Mouse (Mus musculus) intestine, embryonic 16.5 days (tissue): ENCODE data around the gene Gsc. TPM values are rescaled to one million over a fixed set of nuclear protein-coding genes. Genes with fewer than 3 reads are reported as not detected.

Experiments used
- ATAC-seq: fragments of 200-750 bp; cut with Nextera tagmentation; 2 replicates; pipeline ENCODE4 v1.8.0; 2017; ENCODE audit warnings: moderate TSS enrichment, moderate library complexity
- H3K27ac ChIP-seq: fragments of 300-500 bp; sonication (generic); 2 replicates; pipeline ENCODE4 v1.5.1; 2014; ENCODE audit warnings: mild to moderate bottlenecking, low read length
- H3K27me3 ChIP-seq: fragments of 300-500 bp; sonication (generic); replicated peaks from 2 replicates; pipeline ENCODE4 v1.6.1; 2014; ENCODE audit warnings: low read length, control low read depth, mixed read lengths; ENCODE audit not compliant: control insufficient read depth, insufficient read depth
- H3K36me3 ChIP-seq: fragments of 300-500 bp; sonication (generic); 2 replicates; pipeline ENCODE4 v1.6.1; 2014; ENCODE audit warnings: low read length, control low read depth; ENCODE audit not compliant: control insufficient read depth, insufficient read depth
- H3K4me1 ChIP-seq: fragments of 300-500 bp; sonication (generic); 2 replicates; pipeline ENCODE4 v1.6.1; 2014; ENCODE audit warnings: low read length, control low read depth, mixed read lengths; ENCODE audit not compliant: control insufficient read depth, insufficient read depth
- H3K4me2 ChIP-seq: fragments of 300-500 bp; sonication (generic); 2 replicates; pipeline ENCODE4 v1.6.1; 2014; ENCODE audit warnings: low read depth, low read length, control low read depth
- H3K4me3 ChIP-seq: fragments of 300-500 bp; sonication (generic); 2 replicates; pipeline ENCODE4 v1.5.1; 2014; ENCODE audit warnings: mild to moderate bottlenecking, low read length
- H3K9ac ChIP-seq: fragments of 300-500 bp; sonication (generic); 2 replicates; pipeline ENCODE4 v1.6.1; 2014; ENCODE audit warnings: low read depth, low read length
- H3K9me3 ChIP-seq: fragments of 300-500 bp; sonication (generic); 2 replicates; pipeline ENCODE4 v1.6.1; 2016; ENCODE audit warnings: low read length, control low read depth; ENCODE audit not compliant: control insufficient read depth
- WGBS: fragments of 180-500 bp; shearing (Covaris S2); extraction: QIAGEN DNeasy Blood & Tissue Kit; methylation state at CpG from one replicate; pipeline ENCODE4 v1.1.7; 2014; 5-methylcytosine and 5-hydroxymethylcytosine counted together
- polyA plus RNA-seq: library from polyadenylated mRNA; unstranded; fragments of >200 nt; fragmentation: Nextera tagmentation; extraction: Ambion mirVana; gene quantifications from 2 replicates; pipeline ENCODE4 v1.2.1, GENCODE M21; 2015

The Gsc gene
- polyA plus RNA-seq, 1 experiment from 2014 or later: 0.23 TPM

DNA sequence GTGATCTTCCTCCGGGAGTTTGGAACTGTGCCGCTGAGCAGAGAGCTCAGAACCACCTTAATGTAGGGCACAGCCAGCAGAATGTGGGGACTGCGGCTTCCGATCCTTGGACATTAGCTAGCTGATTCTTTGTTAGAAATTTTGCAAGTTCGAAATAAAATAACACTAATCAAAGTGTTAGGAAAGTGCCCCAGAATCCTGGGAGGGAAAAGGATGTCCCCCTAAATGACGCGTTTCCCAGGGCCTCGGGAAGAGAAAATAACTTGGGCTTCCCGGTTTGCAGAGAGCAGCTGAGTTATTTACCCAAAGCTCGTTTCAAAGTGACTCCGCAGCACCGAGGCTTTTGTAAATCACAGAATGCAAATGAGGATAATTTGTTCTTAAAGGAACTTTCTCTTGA lies 3.9 kb upstream of the Gsc start:
- Histone ChIP-seq H3K36me3 (no peaks in the 10 kb centered on the region), H3K9ac (no peak overlapping the region), H3K4me2 (no peak overlapping the region), H3K9me3 (no peaks in the 10 kb centered on the region), H3K27me3 (peaks cover 61% of the 10 kb centered on the region), H3K4me1 (peaks cover 14% of the 10 kb centered on the region), H3K4me3 (no peak overlapping the region), H3K27ac (no peak overlapping the region)
- no peak for ATAC-seq
- WGBS: 1% methylated on average over 12 of the region's 12 CpGs

DNA sequence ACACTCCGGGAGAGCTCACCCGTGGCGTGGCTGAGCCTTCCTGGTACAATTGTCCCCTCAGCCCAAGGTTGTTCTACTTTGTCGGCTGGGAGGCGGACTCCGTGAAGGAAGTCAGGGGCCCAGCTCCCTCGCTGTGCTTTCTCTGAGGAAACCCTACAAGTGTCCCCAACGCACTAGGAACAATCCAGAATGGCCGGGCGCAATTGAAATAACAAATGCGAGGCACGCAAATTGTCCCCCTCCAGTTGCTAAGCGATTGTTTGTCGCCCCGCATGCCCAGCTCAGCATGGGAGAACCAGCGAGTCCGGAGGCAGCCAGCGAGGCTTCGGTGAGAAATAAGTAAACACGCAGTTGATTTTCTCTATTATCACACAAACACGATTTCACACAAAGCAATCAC lies 2.8 kb upstream of the Gsc start:
- H3K4me1 ChIP-seq: peaks cover 22% of the 10 kb centered on the region
- WGBS: 3% methylated on average over 21 of the region's 21 CpGs
- H3K4me2 ChIP-seq: no peak overlapping the region
- no peak overlapping the region for H3K9ac ChIP-seq
- no peaks in the 10 kb centered on the region for H3K36me3 ChIP-seq
- H3K9me3 ChIP-seq: no peaks in the 10 kb centered on the region
- ATAC-seq: no peak
- no peak overlapping the region for H3K4me3 ChIP-seq
- peaks cover 72% of the 10 kb centered on the region for H3K27me3 ChIP-seq
- no peak overlapping the region for H3K27ac ChIP-seq

DNA sequence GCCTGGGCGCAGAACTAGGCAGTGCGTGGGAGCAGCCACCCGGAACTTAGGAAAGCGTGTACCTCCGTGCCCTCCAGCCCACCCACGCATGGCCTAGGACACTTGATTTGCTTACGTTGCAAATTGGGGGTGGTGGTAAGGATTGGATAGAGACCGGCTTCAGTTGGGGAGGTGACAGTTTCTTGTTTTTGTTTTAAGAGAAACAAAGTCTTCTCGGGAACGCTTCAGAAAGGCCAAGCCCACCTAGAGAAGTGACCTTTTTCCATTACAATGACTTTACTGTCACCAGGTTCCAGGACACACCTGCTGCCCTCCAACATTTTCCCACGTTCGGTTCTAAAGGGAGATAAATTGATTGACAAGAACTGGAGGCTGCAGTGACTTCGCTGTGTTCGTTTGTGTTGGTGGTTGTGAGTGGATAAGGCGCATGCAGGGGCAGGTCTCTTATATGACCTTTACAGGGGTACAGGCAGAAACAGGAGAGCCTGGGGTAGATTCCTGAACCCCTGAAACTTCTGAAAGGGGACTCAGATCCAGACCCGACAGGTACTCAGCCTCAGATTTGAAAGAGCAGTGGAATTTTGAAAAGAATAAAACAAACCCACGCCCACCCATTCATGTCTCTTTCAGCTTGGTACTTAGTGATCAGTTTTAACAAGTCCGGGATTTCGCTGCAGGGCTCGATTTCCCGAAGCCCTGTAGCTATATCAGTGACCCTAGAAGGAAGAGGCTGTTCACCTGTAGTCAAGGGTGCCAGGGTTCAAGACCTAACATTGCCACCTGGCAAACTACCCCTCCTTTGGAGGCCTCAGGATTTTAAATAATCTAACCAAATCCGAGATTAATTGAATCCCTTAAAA lies 2.0 kb upstream of the Gsc start:
- Histone ChIP-seq H3K27me3 (peaks cover 75% of the 10 kb centered on the region), H3K4me3 (no peak overlapping the region), H3K36me3 (no peaks in the 10 kb centered on the region), H3K9me3 (no peaks in the 10 kb centered on the region), H3K4me2 (no peak overlapping the region), H3K4me1 (peaks cover 22% of the 10 kb centered on the region), H3K27ac (no peak overlapping the region), H3K9ac (no peak overlapping the region)
- no peak for ATAC-seq
- 5% methylated on average over 22 of the region's 22 CpGs for WGBS

DNA sequence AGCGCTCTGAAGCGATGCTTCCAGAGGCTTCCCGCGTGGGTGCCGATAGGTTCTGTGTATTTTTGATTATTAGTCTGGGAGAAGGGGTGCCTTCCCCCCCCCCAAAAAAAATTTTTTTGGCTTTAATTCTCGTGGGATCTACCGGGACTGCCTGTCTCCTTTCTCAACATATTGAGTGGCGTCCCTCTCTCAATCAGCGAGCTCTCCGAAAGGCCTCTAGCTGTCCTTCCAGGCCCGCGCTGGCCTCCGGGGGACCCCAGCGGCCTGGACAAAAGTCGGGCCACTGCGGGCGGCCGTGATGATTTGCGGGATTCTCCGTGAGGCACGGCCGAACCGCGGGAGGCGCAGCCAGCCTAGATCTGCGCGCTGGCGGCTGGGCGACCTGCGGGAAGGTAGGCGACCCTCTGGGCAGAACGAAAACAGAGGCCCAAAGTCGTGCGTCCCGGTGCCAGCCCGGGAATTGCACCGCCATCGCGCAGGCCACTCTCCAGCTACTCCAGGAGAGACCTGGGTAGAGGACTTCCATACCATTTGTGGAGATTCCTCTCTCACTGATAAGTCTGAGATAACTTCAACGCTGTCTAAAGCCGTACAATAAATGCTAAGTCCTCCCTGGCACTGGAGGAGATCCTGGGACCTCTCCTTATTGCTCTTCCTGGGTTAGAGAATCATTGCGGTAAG lies 1.2 kb upstream of the Gsc start:
- Histone ChIP-seq H3K4me2 (no peak overlapping the region), H3K9ac (no peak overlapping the region)

DNA sequence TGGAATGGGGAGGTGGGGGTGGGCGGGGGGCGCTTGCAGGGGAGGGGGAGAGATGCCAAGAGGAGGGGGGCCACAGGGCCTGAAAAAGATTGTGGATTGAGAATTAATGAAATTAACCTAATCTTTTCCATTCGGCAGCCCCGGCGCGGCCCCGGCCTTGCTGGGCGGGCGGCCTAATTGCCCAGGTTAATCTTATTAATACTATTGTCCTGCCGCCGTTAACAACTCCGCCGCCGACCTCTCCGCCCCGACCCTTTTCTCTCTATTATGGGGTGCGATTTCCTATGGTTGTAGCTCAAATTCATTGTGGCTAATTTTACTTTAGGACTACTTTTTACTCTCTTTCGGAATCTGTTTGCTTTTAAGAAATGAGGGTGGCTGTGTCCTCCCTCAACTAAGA lies 362 bp upstream of the Gsc start:
- peak overlapping the region; percentile 62 for H3K4me3 ChIP-seq
- peaks cover 71% of the 10 kb centered on the region for H3K27me3 ChIP-seq

More for the DNA sequence above, 1.2 kb upstream of the Gsc start:
- no peak for ATAC-seq
- 4% methylated on average over 42 of the region's 42 CpGs for WGBS
- no peaks in the 10 kb centered on the region for H3K9me3 ChIP-seq
- no peak overlapping the region for H3K27ac ChIP-seq
- H3K4me1 ChIP-seq: peaks cover 22% of the 10 kb centered on the region
- no peaks in the 10 kb centered on the region for H3K36me3 ChIP-seq
- no peak overlapping the region for H3K4me3 ChIP-seq
- peaks cover 74% of the 10 kb centered on the region for H3K27me3 ChIP-seq

DNA sequence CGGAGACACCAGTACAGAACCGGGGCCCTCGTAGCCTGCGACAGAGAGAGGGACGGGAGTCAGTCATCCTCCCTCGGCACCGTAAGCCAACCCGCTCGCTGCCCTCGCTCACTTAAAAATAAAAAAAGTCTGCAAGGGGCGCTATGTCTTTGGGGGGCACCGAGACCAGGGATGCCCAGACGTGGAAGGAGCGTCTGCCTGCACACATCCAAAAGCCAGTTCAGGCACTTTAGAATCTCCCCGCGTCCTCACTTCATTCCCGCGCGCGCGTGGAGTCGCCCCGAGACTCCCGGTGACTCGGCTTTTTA lies 958 bp downstream of the Gsc start:
- H3K27me3 ChIP-seq: peaks cover 63% of the 10 kb centered on the region
- no peak overlapping the region for H3K27ac ChIP-seq
- H3K9me3 ChIP-seq: no peaks in the 10 kb centered on the region
- H3K9ac ChIP-seq: no peak overlapping the region
- H3K4me2 ChIP-seq: peak overlapping the region; percentile 92
- H3K36me3 ChIP-seq: no peaks in the 10 kb centered on the region
- H3K4me1 ChIP-seq: peaks cover 25% of the 10 kb centered on the region
- peak overlapping the region; percentile 62 for H3K4me3 ChIP-seq
- 2% methylated on average over 25 of the region's 25 CpGs for WGBS
- no peak for ATAC-seq

More for the DNA sequence above, 362 bp upstream of the Gsc start:
- ATAC-seq: no peak
- no peak overlapping the region for H3K9ac ChIP-seq
- H3K4me1 ChIP-seq: peaks cover 22% of the 10 kb centered on the region
- H3K4me2 ChIP-seq: peak overlapping the region; percentile 92
- no peaks in the 10 kb centered on the region for H3K36me3 ChIP-seq
- H3K27ac ChIP-seq: no peak overlapping the region
- WGBS: under 1% methylated on average over 17 of the region's 18 CpGs
- H3K9me3 ChIP-seq: no peaks in the 10 kb centered on the region

DNA sequence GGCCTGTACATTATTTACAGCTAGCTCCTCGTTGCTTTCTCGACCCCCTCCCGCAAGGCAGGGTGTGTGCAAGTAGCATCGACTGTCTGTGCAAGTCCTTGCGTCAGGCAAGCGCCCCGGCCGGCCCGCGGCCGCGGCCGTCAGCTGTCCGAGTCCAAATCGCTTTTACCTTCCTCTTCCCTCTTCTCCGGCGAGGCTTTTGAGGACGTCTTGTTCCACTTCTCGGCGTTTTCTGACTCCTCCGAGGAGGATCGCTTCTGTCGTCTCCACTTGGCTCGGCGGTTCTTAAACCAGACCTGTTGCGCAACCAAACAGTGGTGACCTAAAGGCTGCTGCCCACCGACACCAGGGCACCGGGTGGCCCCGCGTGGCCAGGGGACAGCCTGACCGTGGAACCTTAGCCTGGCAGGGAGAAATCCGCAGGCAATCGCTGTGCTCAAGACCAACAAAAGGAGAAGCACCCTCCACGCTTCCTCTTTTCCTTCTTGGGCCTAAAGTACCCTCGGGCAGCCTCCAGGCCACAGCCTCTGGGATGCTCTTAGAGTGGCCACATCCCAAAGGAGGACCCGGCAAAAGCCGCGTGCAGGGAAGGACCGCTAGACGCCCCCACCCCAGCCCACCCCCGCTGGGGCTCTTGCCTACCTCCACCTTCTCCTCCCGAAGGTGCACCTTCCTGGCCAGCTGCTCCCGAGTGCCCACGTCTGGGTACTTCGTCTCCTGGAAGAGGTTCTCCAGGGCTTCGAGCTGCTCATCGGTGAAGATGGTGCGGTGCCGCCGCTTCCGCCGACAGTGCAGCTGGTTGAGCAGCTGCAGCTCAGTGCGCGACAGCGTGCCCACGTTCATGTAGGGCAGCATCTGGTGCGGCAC lies 1.5 kb downstream of the Gsc start:
- Histone ChIP-seq H3K4me3 (peak overlapping the region; percentile 62), H3K4me2 (peak overlapping the region; percentile 92; the same call in 1 of the 2 replicates), H3K27me3 (peaks cover 63% of the 10 kb centered on the region), H3K36me3 (no peaks in the 10 kb centered on the region), H3K9ac (no peak overlapping the region), H3K9me3 (no peaks in the 10 kb centered on the region), H3K27ac (no peak overlapping the region), H3K4me1 (peaks cover 25% of the 10 kb centered on the region)
- no peak for ATAC-seq
- 4% methylated on average over 57 of the region's 57 CpGs for WGBS

DNA sequence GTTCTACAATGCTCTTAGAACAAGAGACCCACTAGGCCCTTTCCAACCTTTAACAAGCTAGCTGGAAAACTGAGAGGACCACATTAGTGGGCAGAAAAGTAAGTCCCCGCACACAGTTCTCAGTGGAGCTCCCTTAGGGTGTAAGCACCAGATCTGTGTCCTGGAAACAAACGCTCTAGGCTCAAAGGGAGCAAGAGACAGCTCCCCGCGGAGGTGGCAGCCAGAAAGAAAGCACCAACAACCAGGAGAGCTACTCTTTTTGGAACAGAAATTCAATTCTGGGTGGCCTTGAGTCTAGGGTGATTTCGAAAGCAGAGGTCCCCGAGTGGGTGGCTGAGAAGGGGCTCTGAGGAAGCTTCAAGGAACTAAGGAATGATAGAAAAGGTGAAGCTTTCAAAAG lies 2.5 kb downstream of the Gsc start:
- Histone ChIP-seq H3K27me3 (peaks cover 54% of the 10 kb centered on the region), H3K4me2 (no peak overlapping the region), H3K4me3 (no peak overlapping the region), H3K9me3 (no peaks in the 10 kb centered on the region), H3K36me3 (no peaks in the 10 kb centered on the region), H3K4me1 (peaks cover 25% of the 10 kb centered on the region), H3K27ac (no peak overlapping the region), H3K9ac (no peak overlapping the region)
- no peak for ATAC-seq
- 42% methylated on average over 6 of the region's 6 CpGs for WGBS

DNA sequence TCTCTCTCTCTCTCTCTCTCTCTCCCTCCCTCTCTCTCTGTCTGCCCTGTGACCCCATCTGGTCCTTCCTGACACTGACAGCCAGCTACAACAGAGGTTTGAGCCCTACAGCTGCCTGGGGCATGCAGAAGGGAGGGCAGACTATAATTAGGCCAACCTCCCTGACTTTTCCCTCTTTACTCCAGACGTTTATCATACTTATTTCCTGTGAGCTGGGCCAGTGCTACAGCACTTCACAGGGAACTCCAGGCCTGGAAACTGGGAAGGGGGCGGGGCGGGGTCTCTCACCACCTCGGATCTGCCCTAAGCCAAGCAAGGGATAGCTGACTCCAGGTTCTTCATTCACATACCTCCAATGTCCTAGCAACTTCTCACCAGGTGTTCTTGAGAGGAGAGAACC lies 4.3 kb downstream of the Gsc start:
- no peaks in the 10 kb centered on the region for H3K36me3 ChIP-seq
- no peak overlapping the region for H3K4me3 ChIP-seq
- no peaks in the 10 kb centered on the region for H3K9me3 ChIP-seq
- WGBS: 19% methylated on average over 4 of the region's 4 CpGs
- H3K9ac ChIP-seq: no peak overlapping the region
- H3K27me3 ChIP-seq: peaks cover 40% of the 10 kb centered on the region
- H3K27ac ChIP-seq: no peak overlapping the region
- peaks cover 23% of the 10 kb centered on the region for H3K4me1 ChIP-seq
- ATAC-seq: no peak
- H3K4me2 ChIP-seq: no peak overlapping the region
